Mouse (Mus musculus): ENCODE results near the gene Mia2.

- TF ChIP-seq POLR2A (IDR thresholded peaks at IDR 0.05; ENCODE audit: borderline replicate concordance, extremely low read depth, low read depth, low read length) (no peak), CTCF (IDR thresholded peaks at IDR 0.05; ENCODE audit: insufficient read depth, low read length) (no peak)
Measured at GRCm38 (mm10) chr12:59207814-59208213, 112.2 kb downstream of the Mia2 start.
